Mouse (Mus musculus) brain, embryonic 14.5 days (tissue): Measurements from ENCODE around the gene Ankib1.

Experiments used
- CTCF ChIP-seq: fragments of 200-500 bp; IDR thresholded peaks from 2 replicates; pipeline ENCODE4 v1.5.1; 2012; ENCODE audit warnings: inconsistent platforms, mild to moderate bottlenecking, moderate library complexity, borderline replicate concordance; ENCODE audit not compliant: insufficient read depth, insufficient read length; ENCODE audit errors: extremely low read depth
- POLR2A ChIP-seq: fragments of 200-500 bp; IDR thresholded peaks from 2 replicates; pipeline ENCODE4 v1.6.1; 2012; ENCODE audit warnings: mild to moderate bottlenecking, inconsistent platforms, borderline replicate concordance; ENCODE audit not compliant: poor library complexity, insufficient read depth, insufficient read length, severe bottlenecking; ENCODE audit errors: extremely low read depth

DNA sequence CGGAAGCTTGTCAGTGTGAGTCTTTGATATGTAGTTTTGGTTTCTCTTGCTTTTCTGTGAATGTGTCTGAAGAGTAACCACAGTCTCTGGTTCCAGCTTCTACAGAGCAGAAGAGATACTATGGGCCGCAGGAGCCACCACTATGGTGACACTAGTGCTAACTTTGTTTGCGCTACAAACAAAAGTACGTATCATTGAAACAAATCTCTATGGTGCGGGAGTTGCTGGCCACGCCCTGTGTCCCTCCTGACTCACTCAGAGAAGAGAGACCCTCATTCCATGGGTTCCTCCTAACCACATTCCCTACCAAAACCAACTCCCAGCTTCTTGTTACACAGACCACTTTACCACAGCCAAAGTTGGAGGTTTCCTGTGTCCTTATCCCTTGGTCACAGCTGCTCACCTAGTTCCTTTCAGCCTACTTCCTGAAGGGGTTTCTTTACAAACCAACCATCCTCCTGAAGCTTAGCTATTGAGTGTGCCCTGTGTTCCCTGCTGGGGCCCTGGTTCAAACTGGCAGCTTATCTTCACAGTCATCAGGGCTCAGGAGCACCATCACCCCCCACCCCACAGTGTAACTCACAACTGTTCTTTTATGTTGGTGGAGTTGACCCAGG, 132.7 kb downstream of the Ankib1 start:
- TF ChIP-seq CTCF: no peak
- TF ChIP-seq POLR2A: no peak
